Comparison of ENCODE assay signal across 10 mouse cellular contexts in the genomic region with DNA sequence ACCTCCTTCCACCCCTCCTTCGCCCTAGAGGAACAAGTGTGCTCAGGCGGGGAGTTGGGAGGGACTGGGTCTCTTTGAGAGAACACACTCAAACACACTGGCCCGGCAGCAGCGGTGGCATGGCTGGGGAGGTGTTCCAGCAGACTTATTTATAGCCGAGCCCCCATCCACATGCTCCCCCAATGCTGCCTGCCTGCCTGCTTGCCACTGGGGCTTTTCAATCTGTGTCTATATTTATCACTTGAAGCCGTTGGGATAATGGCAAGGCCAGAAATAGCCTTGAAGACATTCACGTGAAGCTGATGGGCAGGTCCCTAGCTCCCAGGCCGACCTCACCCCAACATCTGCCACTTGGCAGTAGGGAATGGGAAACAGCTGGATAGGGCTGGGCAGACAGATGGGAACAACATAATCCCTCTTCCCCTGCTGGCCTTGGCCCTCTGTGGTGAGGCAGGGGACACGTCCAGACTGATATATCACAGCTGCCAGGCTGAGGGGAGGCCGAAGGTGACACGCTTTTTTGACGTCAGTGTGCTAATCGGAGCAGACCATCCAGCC. TPM values are rescaled to one million over a fixed set of nuclear protein-coding genes. Genes with fewer than 3 reads are reported as not detected.
DNase-seq lines count a peak whose midpoint lies in the region; ATAC-seq and TF ChIP-seq lines count a peak whose summit lies in the region.
"Had no signal": no experiment of that assay in that cellular context is flagged by ENCODE, and none has a peak within 500 bp of the region (broad histone marks: within the 10 kb centered on the region; RNA-seq: fewer than 3 reads in every experiment).

No protein-coding gene starts in this region.

- WGBS in kidney, embryonic 14.5 days, result 18% methylated on average over 13 of the region's 13 CpGs
- 47% methylated on average over 13 of the region's 13 CpGs for WGBS in midbrain, embryonic 16.5 days

- H3K4me1 ChIP-seq in kidney, embryonic 14.5 days (ENCODE audit: control insufficient read depth, insufficient read depth, low read length), result peaks cover 41% of the 10 kb centered on the region
- H3K4me1 ChIP-seq in midbrain, embryonic 16.5 days (ENCODE audit: control insufficient read depth, insufficient read depth, low read length), result peaks cover 14% of the 10 kb centered on the region

- no peaks in the 10 kb centered on the region for H3K9me3 ChIP-seq in kidney, embryonic 14.5 days (ENCODE audit: control insufficient read depth, low read length)
- no peaks in the 10 kb centered on the region for H3K9me3 ChIP-seq in midbrain, embryonic 16.5 days (replicated peaks; ENCODE audit: control insufficient read depth, low read length, poor library complexity, severe bottlenecking)
- H3K9me3 ChIP-seq: G1E; hindbrain, embryonic 15.5 days had no signal

- intact Hi-C loops in gastrocnemius, postnatal 14 days (cut with DNase I; ENCODE audit: low total_unique reads), result no loop called here
- intact Hi-C loops in left cerebral cortex, postnatal 10 days (cut with DNase I), result no loop called here

- peak; percentile 67 for ATAC-seq in kidney, embryonic 14.5 days (ENCODE audit: low FRiP score, low TSS enrichment)
- ATAC-seq in midbrain, embryonic 16.5 days, result no peak; the same call in 1 of the 2 replicates

- H3K27me3 ChIP-seq in kidney, embryonic 14.5 days (ENCODE audit: control insufficient read depth, insufficient read depth, low read length), result no peaks in the 10 kb centered on the region
- H3K27me3 ChIP-seq in midbrain, embryonic 16.5 days (ENCODE audit: control insufficient read depth, insufficient read depth, low read depth, low read length), result no peaks in the 10 kb centered on the region
- H3K27me3 ChIP-seq: hindbrain, embryonic 15.5 days had no signal

- DNase-seq in layer of hippocampus, adult 2 months (ENCODE audit: low spot score in 2 of 2), result no peak
- no peak for DNase-seq in layer of hippocampus, adult 8-10 months (ENCODE audit: low spot score in 2 of 2)
- DNase-seq in gastrocnemius, postnatal 14 days, result peak; percentile 63
- DNase-seq in thymus, postnatal 4 days, result no peak
- DNase-seq in right cerebral cortex, postnatal 25 days, result no peak
- DNase-seq in left cerebral cortex, postnatal 10 days (ENCODE audit: extremely low spot score in 1 of 2, low spot score in 2 of 2), result no peak

- no peak overlapping the region for H3K9ac ChIP-seq in kidney, embryonic 14.5 days (ENCODE audit: low read depth, low read length)
- H3K9ac ChIP-seq in midbrain, embryonic 16.5 days (ENCODE audit: low read depth, low read length), result peak overlapping the region; percentile 27; the same call in 1 of the 2 replicates
- H3K9ac ChIP-seq: hindbrain, embryonic 15.5 days had no signal

- H3K36me3 ChIP-seq in kidney, embryonic 14.5 days (ENCODE audit: control insufficient read depth, insufficient read depth, low read length), result no peaks in the 10 kb centered on the region
- no peaks in the 10 kb centered on the region for H3K36me3 ChIP-seq in midbrain, embryonic 16.5 days (ENCODE audit: control insufficient read depth, insufficient read depth, low read length)
- H3K36me3 ChIP-seq: hindbrain, embryonic 15.5 days had no signal

- H3K27ac ChIP-seq in layer of hippocampus, adult 2 months, result peak overlapping the region; percentile 80
- peak overlapping the region; percentile 43; the same call in 1 of the 2 replicates for H3K27ac ChIP-seq in kidney, embryonic 14.5 days (ENCODE audit: low read depth, low read length)
- no peak overlapping the region for H3K27ac ChIP-seq in midbrain, embryonic 16.5 days (ENCODE audit: low read length)
- H3K27ac ChIP-seq: hindbrain, embryonic 15.5 days had no signal

- H3K4me2 ChIP-seq in kidney, embryonic 14.5 days (replicated peaks; ENCODE audit: low read depth, low read length), result no peak overlapping the region
- no peak overlapping the region for H3K4me2 ChIP-seq in midbrain, embryonic 16.5 days (ENCODE audit: low read length)
- H3K4me2 ChIP-seq: hindbrain, embryonic 15.5 days had no signal

- no peak; the same call in 1 of the 2 replicates for TF ChIP-seq CTCF in layer of hippocampus, adult 2 months (conservative IDR thresholded peaks at IDR 0.05)

- H3K4me3 ChIP-seq in layer of hippocampus, adult 2 months, result no peak overlapping the region
- no peak overlapping the region for H3K4me3 ChIP-seq in kidney, embryonic 14.5 days (ENCODE audit: low read length)
- no peak overlapping the region for H3K4me3 ChIP-seq in midbrain, embryonic 16.5 days (ENCODE audit: low read depth, low read length)
- H3K4me3 ChIP-seq: hindbrain, embryonic 15.5 days had no signal

RNA-seq across cellular contexts. Expression of gene Pitpnm2, which starts 43.0 kb away (rescaled TPM):
- 100 to 1,000 TPM; 379 to 394 TPM for total RNA-seq in layer of hippocampus, adult 2 months (2021)
- total RNA-seq in layer of hippocampus, adult 8-10 months (2022), result 100 to 1,000 TPM; 260 to 337 (median 315) TPM
- total RNA-seq in gastrocnemius, postnatal 14 days (2021), result 10 to 100 TPM; 18.4 to 19.0 TPM
- polyA plus RNA-seq in kidney, embryonic 14.5 days (2014; fragmentation: Nextera tagmentation; extraction: Ambion mirVana), result 5.1 and 7.0 TPM in 2 replicates
- 9.6 and 10.9 TPM in 2 replicates for polyA plus RNA-seq in midbrain, embryonic 16.5 days (2015; fragmentation: Nextera tagmentation; extraction: Ambion mirVana)
- 100 to 1,000 TPM; 149 to 170 TPM for total RNA-seq in left cerebral cortex, postnatal 10 days (2021)

Comparison
In these comparisons a context has a peak if more than half of its experiments do, and no peak if none do; other contexts are left out.
1. RNA of gene Pitpnm2, which starts 43.0 kb away (total RNA-seq): 379 to 394 TPM in layer of hippocampus, adult 2 months, 260 to 337 TPM in layer of hippocampus, adult 8-10 months and 149 to 170 TPM in left cerebral cortex, postnatal 10 days; 18.4 to 19.0 TPM in gastrocnemius, postnatal 14 days; every median in the first group is over 4 times any median in the second.